Mouse (Mus musculus): ENCODE results near the gene Ros1.

The Ros1 gene

DNA sequence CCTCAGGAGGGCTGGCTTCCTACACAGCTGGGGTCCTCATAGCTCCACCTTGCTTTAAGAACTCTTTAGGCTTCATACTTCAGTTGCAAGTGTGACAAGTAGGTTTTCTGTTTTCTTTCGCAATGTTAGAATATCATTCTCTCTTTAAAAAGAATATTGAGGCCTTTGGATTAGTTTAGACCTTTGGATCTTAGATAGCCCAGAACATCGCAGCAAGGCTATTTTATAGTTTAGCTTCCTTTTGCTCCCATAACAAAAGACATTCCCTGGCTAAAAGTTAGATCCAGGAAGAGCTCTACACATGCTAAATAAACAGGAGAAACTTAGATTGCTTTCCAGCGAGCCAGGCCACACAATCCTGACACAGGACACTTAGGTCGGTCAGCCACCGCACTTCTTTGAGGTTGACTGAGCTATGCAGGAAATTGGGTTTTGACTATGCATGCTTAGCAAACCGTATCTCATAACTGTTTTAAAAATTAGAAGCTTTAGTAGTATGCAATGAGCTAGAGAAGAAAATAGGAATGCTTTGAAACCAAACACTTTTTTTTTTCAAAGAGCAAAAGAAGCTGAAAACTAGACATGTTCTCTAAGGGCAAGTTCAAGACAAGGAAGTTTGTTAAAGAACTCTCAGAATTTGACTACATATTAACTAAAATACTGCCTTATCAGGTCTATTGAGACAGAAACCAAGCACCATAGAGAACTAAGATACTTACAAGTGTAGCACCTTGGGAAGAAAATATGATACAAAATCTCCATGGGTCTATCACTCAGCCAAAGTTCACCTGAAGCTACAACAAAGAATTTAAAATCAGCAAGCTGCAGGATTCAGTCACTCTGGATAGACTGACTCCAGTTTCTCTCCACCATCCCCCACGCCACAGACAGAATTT is at the start of gene Ros1:
Gene Ros1, minus strand, starts transcription at position 288 of the 896 bp plus-strand sequence.
- DNase-seq (ENCODE audit: low read depth, low spot score) = no peak

DNA sequence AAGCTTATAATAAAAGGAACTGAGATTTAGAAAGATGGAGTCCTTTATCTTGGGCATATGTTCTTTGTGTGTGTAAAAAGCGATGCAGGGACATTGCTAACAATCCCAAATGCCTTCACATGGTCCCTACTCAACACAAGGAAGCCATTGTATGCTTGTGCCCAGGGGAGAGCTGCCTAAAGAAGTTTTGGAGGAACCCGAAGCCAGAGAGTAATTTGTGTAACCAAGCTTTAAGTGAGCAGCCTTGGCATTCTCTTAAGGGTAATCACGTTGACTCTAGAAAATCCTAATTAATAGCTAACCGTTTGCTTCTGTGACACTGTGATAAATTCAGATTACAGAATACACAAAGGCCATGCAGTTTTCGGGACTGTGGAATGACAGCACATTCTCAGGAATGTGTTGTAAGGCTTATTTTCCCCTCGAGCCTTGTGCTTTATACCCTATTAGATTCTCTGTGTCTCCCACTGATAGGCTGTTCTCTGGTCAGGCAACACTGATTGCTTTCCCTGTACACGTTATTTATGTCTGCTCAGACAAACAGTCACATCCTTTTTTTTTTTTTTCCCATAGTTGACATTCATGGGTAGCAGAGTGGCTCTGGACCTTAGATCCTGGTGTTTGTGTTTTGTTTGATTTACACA is 47.8 kb upstream of the Ros1 start:
- DNase-seq (ENCODE audit: low read depth, low spot score) = no peak

DNA sequence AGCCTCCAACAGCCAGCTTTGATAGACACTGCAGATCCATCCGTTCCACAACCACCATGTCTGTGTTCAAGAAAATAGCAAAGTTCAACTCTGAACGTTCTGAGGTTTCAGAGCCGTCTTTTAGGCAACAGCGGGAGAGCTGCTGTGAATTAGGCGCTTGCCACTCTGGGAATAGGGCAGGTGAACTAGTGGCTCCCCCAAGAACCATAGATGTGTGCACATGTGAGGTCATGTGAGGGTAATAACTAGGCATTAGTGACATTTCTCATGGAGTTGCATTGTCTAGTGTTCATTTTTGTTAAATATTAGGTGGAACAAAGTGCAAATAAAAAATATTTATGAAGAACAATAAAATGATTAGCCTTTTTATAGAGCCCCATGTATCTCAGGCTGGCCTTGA is 47.0 kb upstream of the Ros1 start:
- no peak for DNase-seq (ENCODE audit: low read depth, low spot score)

DNA sequence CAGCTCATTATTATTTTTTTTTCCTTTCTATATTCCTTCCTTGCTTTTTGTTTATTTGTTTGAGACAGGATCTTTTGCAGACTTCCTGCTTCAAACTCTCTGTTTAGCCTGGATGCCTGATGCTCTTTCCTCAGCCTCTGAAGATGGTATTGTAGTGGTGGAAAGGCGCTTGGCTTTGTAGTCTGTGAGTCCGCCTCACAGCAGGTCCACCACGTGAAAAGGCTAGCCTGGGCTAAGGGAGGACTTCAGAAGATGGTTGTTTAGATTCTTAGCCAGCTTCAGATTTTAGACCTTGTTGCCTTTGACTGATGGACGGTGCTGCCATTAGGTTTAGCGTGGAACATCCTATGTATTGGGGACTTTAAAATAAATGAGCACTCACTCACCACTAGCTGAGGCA is 40.4 kb upstream of the Ros1 start:
- DNase-seq (ENCODE audit: low read depth, low spot score) = no peak

DNA sequence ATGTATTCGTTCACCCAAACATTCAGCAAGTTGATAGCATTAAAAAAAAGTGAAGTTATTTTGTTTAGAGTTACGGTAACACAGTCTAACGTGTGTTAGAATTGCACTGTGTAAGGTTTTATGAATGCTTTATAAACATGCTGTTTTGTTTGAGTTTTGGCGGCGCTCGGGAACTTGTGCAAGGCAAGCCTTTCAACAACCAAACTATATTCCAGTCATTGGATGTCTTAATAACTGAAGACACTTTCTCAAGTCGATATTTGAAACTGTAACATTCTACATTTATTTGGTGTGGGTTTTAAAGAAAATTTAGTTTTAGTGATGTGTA is 39.6 kb upstream of the Ros1 start:
- no peak for DNase-seq (ENCODE audit: low read depth, low spot score)

DNA sequence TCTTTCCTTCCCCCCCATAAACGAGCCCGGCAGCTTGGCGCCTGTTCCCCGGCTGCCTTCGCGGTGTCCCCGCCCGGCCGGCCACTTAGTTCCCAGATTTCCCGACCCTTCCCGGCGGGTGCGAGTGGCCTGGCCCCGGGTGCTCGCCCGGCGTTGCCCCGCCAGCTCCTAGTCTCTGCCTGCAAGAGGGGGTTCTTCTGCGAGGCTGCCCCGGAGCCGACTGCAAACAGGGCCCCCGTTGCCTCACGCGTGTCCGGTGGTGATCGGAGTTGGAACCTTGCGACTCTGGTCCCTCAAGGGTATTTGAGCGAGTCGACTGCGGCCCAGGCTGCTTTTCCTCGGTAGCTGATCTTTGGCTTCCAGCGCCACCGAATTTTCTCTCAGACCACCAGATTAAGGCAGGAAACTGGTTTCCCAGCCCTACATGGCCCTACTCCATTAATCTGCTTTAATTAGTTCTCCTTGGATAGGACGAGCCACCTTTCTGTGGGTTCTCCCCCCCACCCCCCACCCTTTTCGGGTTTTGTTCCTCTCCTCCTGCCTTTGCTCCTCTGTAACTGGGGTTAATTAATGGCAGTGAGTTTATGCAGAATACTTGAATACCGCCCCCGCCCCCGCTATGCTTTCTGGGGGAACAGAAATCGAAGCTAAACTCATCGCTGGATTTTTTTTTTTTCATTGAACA is 39.1 kb upstream of the Ros1 start:
- DNase-seq (ENCODE audit: low read depth, low spot score) = peak; percentile 9

DNA sequence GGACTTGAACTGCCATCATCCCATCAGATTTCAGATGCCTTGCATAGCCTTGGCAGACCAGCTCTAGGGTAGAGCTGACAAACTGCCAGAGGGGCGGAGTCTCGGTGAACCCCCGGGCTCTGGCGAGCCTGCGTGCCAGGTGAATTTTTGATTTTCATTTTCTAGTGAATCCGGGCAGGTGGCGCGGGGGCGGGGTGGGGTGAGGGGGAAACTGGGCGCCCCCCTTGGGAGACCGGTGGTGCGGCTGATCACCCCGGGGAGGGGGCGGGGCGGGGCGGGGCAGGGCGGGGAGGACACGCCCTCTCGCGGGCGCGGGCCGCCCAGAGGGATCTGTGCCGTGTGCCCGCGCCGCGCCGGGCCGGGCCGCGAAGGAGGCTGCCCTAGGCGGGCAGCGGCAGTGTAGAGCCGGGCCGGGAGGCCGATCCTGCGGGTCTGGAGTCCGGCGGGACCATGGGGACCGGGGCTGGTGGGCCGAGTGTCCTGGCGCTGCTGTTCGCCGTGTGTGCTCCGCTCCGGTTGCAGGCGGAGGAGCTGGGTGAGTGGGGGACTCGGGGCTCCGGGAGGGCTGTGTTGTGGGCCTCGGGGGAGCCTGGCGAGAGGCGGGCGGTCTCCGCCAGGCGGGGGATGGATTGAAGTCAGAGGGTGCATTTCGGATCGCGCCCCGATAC is 38.4 kb upstream of the Ros1 start, which contains the start of gene Dcbld1:
Gene Dcbld1, plus strand, starts transcription at position 319 of the 668 bp plus-strand sequence.
- peak; percentile 33 for DNase-seq (ENCODE audit: low read depth, low spot score)

DNA sequence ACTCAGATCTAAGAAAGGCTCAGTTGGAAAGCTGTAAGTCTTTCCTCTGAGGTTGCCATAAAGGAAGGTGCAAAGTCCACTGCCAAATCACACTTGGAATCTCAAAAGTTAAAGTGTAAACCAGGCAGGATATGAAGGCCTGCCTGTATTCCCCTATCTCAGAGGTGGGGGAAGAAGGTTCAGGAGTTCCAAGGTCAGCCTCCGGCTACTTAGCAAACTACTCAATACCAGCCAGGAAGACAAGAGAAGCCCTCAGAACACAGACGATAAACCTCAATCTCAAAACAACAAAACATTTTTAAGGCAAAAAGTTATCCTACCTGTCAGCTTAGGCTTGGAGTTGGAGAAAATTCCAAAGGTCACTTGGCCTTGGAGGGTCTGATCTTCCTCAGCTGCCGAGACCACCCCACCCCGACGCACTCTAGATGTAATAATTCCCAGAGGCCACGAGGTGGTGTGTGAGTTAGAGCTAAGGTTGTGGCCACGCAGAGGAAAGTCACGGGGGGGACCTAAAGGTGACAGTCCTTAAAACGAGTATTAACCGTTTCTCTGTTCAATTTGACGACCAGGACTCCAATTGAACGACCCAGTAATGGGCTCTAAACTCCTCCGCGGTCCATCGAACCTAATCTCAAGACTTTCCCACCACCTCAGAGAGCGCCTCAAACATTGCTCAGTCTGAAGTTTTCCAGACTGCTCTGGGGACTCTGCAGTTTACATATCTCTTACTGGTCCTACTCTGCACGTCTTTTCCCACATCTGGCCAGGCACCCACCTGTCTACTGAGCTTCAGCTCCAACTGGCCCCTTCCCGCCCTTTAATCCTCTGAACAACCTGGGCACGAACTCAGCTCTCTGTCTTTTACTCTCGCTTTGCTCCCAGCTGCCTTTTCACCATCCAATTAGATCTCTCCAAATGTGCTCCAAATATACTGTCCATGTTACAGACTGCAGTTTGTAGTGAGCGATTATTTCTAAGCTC is 37.4 kb upstream of the Ros1 start:
- DNase-seq (ENCODE audit: low read depth, low spot score) = peak; percentile 12

DNA sequence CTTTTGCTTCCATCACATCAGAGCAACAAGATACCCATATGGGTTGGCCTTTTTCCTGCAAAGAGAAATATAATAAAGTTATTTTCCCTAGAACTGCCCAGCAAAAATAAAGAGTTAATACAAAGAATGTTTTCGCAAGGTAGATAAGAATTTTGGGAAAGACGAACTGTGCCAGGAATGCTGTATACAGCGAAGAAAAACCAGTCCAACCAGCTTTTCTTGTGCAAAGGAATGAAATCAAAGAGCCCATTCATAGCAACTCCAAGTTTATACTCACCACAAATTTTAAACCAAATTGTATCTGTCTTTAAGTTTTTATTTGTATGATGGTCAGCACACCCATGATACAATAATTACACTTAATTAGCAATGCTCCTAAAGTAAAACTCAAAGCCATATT is 24.6 kb upstream of the Ros1 start:
- no peak for DNase-seq (ENCODE audit: low read depth, low spot score)

DNA sequence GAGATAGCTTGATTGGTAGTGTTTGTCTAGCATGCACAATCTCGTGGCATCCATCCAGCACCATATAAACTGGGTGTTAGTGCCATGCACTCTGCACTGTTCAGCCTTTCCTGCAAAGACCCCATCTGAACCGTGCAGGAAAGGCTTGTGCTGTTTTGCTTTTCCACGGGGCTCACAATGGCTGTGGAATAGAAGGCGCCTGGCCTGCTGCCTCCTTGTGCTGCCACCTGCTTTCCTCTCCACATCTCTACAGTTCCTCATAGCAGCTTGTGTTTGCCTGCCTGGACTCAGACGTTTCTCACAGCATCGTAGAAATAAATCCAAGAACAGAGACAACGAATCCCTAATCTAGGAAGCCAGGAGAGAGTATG is 22.5 kb upstream of the Ros1 start:
- DNase-seq (ENCODE audit: low read depth, low spot score) = no peak

DNA sequence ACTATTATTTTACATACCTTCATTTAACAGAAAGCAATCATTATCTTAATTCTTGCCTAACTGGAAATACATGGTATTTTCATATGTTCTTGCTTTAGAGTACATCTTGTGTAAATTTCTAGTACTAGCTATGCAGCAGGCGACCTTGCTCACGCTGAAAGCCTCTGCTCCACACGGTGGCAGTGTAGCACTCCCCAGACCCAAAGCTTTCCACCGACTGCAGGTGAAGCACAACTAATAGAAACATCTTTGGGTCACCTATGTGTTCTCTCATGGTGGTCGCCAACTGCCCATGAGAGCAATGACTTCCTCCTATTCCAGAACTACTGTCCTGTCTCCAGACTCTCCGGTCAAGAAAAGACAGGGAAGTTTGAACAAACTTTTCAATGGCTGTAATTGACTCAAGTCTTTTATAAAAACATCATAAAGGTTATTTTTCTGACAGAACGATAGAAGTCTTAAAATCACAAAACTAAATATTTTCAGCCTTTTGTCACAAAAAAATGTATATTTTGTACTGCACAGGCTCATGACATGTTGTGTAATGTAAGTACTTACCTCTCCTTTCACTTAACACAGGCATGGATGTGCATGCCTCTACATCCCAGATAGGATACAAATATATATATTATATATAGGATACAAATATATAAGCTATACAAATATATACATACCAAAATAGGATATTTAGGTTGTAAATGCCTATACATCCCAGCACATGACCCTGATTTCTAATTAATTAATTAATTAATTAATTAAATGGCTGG is 21.9 kb upstream of the Ros1 start:
- peak; percentile 12 for DNase-seq (ENCODE audit: low read depth, low spot score)

DNA sequence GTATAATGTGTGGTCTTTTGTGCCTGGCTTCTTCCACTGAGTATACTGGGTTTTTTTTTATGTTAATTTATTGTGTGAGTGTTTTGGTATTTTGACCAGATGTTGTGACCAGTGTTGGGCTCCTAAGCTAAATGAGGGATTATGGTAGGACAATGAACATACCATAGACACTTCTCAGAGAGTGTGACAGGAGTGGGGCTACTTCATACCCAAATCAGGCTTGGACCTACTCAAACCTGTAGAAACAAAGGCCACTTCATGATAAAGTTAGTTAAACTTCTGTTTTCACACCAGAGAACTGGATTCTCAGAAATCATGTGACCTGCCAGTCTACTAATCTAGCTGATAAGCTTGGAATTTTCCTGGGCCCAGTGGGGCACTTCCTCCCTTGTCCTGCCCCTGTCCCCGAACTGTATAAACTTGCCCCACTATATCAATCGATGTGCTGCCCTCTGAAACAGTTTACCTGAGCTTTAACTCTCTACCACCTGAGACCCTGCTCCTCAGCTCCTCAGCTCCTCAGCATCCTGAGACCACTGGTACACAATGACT is 20.3 kb upstream of the Ros1 start:
- DNase-seq (ENCODE audit: low read depth, low spot score) = no peak

DNA sequence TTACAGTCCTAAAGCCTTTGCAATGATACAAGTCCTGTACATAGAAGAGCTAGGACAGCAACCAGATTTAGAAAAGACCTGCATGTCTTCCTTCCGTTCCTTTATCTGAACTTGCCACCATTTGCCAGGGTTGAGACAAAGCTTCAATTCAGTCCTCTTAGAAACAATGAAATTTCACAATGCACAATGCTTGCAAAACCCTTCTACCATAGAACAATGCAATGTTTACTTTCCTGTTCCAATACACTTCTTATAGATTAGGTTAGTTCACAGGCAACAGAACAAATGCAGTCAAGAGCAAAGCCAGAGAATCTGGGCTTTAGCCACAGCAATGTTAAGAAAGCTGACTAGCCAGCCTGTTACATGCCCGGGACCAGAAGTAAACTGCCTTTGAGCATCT is 9.0 kb upstream of the Ros1 start:
- no peak for DNase-seq (ENCODE audit: low read depth, low spot score)

DNA sequence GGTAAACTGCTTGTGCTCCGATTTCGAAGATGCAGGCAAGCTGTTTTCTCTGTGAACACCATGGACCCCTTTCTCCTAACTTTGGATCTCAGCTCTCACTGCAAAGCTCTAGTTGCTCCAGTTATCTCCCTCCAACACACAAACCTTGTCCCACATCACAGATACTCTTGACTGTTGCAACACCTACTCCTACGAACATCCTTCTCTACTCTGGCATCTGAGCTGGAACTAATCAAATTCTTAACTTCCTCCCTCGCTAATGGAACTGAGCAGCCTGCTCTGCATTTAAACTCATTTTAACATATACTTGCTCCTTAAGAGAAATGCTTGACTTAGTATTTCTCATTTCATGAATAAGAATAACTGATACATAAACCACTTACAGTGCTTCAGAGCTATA is 9.1 kb downstream of the Ros1 start:
- DNase-seq (ENCODE audit: low read depth, low spot score) = no peak

DNA sequence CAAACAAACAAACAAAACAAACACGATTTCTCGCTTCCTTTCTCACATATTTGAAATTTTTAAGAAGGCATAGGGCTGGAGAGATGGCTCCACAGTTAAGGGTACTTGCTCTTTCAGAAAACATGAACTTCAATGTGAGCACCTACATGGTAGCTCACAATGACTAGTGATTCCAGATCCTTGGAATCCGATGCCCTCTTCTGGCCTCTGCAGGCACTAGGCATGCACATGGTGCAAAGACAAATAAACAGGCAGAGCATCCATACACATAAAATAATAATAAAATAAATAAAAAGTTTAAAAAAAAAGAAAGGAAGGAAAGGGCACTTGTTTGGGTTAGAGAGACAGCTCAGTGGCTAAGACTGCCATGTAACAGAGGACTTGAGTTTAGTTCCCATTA is 12.2 kb downstream of the Ros1 start:
- DNase-seq (ENCODE audit: low read depth, low spot score) = no peak

DNA sequence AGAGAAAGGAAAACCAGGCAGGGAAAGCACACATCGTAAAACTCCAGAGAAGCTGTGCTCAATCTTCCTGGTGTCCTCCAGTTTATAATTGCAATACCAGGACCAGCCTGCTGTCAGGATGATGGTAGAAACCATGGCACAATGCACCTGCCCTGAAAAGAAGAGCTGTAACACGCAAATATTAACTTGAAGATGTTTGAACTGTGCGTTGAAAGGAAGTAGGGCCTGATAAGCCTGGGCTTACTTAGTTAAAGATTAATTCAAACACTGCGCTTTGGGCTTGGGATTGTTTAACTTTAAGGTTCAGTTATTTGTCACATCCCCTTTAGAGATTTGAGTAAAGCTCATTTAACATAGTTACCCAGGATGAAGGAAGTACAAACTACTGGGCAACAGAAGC is 20.7 kb downstream of the Ros1 start:
- no peak for DNase-seq (ENCODE audit: low read depth, low spot score)

DNA sequence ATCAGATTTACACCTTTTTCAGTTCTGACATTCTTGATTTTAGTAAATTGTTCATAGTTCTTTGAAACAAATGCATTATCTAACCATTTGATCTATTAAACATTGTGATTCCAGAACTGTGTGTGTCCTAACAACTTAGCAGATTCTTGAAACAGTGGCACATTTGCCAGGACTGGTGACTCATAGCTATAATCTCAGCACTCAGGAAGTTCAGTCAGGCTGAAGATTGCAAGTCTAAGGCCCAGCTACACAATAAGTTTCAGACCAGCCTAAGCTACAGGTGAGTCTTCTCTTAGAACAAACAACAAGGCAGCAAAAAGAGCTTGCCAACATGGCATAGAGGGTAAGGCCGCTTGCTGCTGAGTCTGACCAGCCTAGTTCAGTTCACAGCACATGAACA is 24.6 kb downstream of the Ros1 start:
- no peak for DNase-seq (ENCODE audit: low read depth, low spot score)

DNA sequence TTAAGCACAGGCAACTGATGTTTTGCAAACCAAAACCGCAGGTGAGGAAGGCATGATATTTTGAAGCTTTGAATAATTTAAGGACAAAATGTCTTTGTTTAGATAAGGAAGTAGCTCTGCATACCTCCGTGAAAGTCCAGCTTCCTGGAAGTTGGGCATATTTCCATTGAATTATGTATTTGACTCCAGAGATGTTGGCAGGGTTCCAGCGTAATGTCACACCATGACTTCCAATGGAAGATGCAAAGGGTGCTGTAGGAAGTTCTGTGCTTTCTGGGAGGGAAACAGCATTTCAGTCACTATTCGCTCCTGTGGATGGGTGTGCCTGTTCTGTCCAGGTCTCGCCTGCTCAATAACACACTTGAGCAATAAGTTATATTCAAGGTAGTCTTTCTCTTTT is 25.2 kb downstream of the Ros1 start:
- no peak for DNase-seq (ENCODE audit: low read depth, low spot score)

DNA sequence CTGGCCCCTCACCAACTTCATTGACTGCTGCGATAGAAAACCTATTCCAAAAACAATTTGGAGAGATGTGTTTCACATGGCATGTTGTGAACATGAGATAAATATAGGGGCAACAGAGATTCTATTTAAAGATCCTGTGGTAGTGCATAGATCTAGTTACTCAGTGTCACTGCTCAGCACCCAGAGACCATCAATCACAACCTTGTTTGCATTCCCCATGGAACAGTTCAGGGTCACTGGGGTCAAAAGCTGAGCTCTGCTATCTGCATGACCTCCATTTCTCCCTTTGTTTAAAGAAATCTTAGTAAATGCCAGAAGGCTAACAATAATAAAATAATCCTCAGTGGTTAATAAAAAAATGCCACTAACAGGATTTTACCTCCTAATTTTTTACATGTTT is 29.7 kb downstream of the Ros1 start:
- DNase-seq (ENCODE audit: low read depth, low spot score) = no peak

DNA sequence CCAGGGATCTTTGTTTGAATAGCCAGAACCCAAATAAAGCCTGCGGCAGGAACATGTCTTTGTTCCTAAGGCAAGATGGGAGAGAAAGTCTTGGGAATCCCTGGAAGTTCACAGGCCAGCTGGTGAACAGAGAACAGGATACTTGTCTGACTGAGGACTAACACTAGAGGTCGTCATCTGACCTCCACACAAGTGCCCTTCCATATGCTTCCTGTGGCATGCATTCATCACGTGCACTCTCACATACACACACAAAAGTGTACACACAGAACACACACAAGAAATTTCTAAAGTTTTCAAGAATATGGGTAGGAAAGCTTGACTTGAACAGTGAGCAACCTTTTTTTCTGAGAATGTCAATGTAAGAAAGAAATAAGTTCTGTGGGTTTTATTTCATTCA is 34.4 kb downstream of the Ros1 start:
- DNase-seq (ENCODE audit: low read depth, low spot score) = no peak

Measured in CD4-positive helper T cell, adult 2 months (primary cell).